Mouse (Mus musculus) CH12.LX (cell line): ENCODE measurements around the gene Il2rb. TPM values are rescaled to one million over a fixed set of nuclear protein-coding genes. Genes with fewer than 3 reads are reported as not detected.

Experiments
- DNase-seq: peaks from one replicate; pipeline ENCODE4 v3.0.0-alpha.2; 2013; ENCODE audit errors: extremely low read depth
- H3K27ac ChIP-seq: 2 replicates; pipeline ENCODE4 v1.5.1; 2012; ENCODE audit warnings: low read depth, mild to moderate bottlenecking, control low read depth, moderate library complexity; ENCODE audit not compliant: insufficient read depth
- H3K27me3 ChIP-seq: replicated peaks from 2 replicates; pipeline ENCODE3; 2012; ENCODE audit warnings: inconsistent platforms
- H3K36me3 ChIP-seq, 2 experiments: replicated peaks in 1 of 2; 2 replicates each; pipeline versions ENCODE3 to v1.6.1; 2012; ENCODE audit warnings: inconsistent platforms in 1 of 2, low read length in 1 of 2, mild to moderate bottlenecking in 1 of 2, mixed read lengths in 1 of 2, moderate library complexity in 1 of 2; ENCODE audit not compliant: control insufficient read depth in 1 of 2, insufficient read depth in 1 of 2
- H3K4me1 ChIP-seq, 2 experiments: 2 replicates each; pipeline ENCODE4 v1.6.1; 2012; ENCODE audit warnings: inconsistent platforms in 1 of 2, moderate library complexity in 1 of 2; ENCODE audit not compliant: insufficient read depth in 2 of 2, control insufficient read depth in 1 of 2
- H3K4me2 ChIP-seq: 2 replicates; pipeline ENCODE4 v1.6.1; 2012; ENCODE audit warnings: low read depth, mild to moderate bottlenecking, control low read depth; ENCODE audit not compliant: poor library complexity, insufficient read depth, severe bottlenecking
- H3K4me3 ChIP-seq, 3 experiments: fragments of 150-350 bp in 1 of 3; sonication (generic) in 1 of 3; replicated peaks in 1 of 3; 2 replicates each; pipeline versions ENCODE3 to v1.5.1; 2011 to 2012; ENCODE audit warnings: low read depth in 2 of 3, low read length in 2 of 3, mild to moderate bottlenecking in 2 of 3, moderate library complexity in 2 of 3, control low read depth in 1 of 3, improper control_type of control experiment in 1 of 3, inconsistent platforms in 1 of 3, mixed read lengths in 1 of 3; ENCODE audit not compliant: poor library complexity in 1 of 3
- H3K79me2 ChIP-seq: replicated peaks from 2 replicates; pipeline ENCODE4 v1.6.1; 2012; ENCODE audit warnings: mild to moderate bottlenecking, moderate library complexity; ENCODE audit not compliant: control insufficient read depth, poor library complexity, insufficient read depth, severe bottlenecking; ENCODE audit errors: extremely low read depth
- H3K9ac ChIP-seq: 2 replicates; pipeline ENCODE4 v1.6.1; 2012; ENCODE audit warnings: low read depth, mild to moderate bottlenecking, control low read depth, moderate library complexity; ENCODE audit not compliant: insufficient read depth
- H3K9me3 ChIP-seq: replicated peaks from 2 replicates; pipeline ENCODE3; 2012; ENCODE audit warnings: low read length, inconsistent platforms, mixed read lengths
- CTCF ChIP-seq, 2 experiments: IDR thresholded peaks in 1 of 2; conservative IDR thresholded peaks in 1 of 2; 2 replicates each; pipeline ENCODE4 v1.5.1; 2011 to 2012; ENCODE audit warnings: low read depth in 2 of 2, low read length in 2 of 2, improper control_type of control experiment in 1 of 2, inconsistent platforms in 1 of 2, mild to moderate bottlenecking in 1 of 2, moderate library complexity in 1 of 2
- ELF1 ChIP-seq: IDR thresholded peaks from 2 replicates; pipeline ENCODE4 v1.6.1; 2014; ENCODE audit warnings: low read depth, mild to moderate bottlenecking, inconsistent platforms, low read length, improper control_type of control experiment
- GABPA ChIP-seq: IDR thresholded peaks from 2 replicates; pipeline ENCODE4 v1.6.1; 2012; ENCODE audit warnings: low read depth, low read length, improper control_type of control experiment, inconsistent platforms; ENCODE audit not compliant: insufficient replicate concordance
- KAT2A ChIP-seq: IDR thresholded peaks from 2 replicates; pipeline ENCODE4 v1.6.1; 2012; ENCODE audit warnings: low read length, improper control_type of control experiment, inconsistent platforms; ENCODE audit not compliant: insufficient replicate concordance
- MAX ChIP-seq: IDR thresholded peaks from 2 replicates; pipeline ENCODE4 v1.6.1; 2011; ENCODE audit warnings: low read length, improper control_type of control experiment
- MXI1 ChIP-seq: IDR thresholded peaks from 2 replicates; pipeline ENCODE4 v1.6.1; 2011; ENCODE audit warnings: mild to moderate bottlenecking, low read depth, low read length, improper control_type of control experiment
- NELFE ChIP-seq: IDR thresholded peaks from 2 replicates; pipeline ENCODE4 v1.6.1; 2011; ENCODE audit warnings: low read depth, low read length, improper control_type of control experiment
- NRF1 ChIP-seq: IDR thresholded peaks from 2 replicates; pipeline ENCODE4 v1.6.1; 2014; ENCODE audit warnings: low read depth, mild to moderate bottlenecking, inconsistent platforms, low read length, improper control_type of control experiment, moderate library complexity
- POLR2A ChIP-seq: IDR thresholded peaks from 2 replicates; pipeline ENCODE4 v1.6.1; 2011; ENCODE audit warnings: low read depth, mild to moderate bottlenecking, improper control_type of control experiment, low read length
- POLR2AphosphoS2 ChIP-seq: IDR thresholded peaks from 2 replicates; pipeline ENCODE4 v1.6.1; 2011; ENCODE audit warnings: low read depth, low read length, improper control_type of control experiment
- RAD21 ChIP-seq: IDR thresholded peaks from 2 replicates; pipeline ENCODE4 v1.6.1; 2011; ENCODE audit warnings: low read depth, mild to moderate bottlenecking, low read length, improper control_type of control experiment, moderate library complexity
- SMC3 ChIP-seq: IDR thresholded peaks from 2 replicates; pipeline ENCODE4 v1.6.1; 2011; ENCODE audit warnings: low read depth, low read length, improper control_type of control experiment
- USF1 ChIP-seq: IDR thresholded peaks from 2 replicates; pipeline ENCODE4 v1.6.1; 2014; ENCODE audit warnings: low read depth, mild to moderate bottlenecking, inconsistent platforms, low read length, improper control_type of control experiment
- ZC3H11A ChIP-seq: IDR thresholded peaks from 2 replicates; pipeline ENCODE4 v1.6.1; 2012; ENCODE audit warnings: low read depth, mild to moderate bottlenecking, inconsistent platforms, low read length, improper control_type of control experiment
- dilution Hi-C: fragments of 300-500 bp; cut with MboI; formaldehyde crosslinking; loops from 2 replicates; pipeline ENCODE4 v1.14.3; 2020; ENCODE audit warnings: low sequenced_read_pairs; ENCODE audit not compliant: extremely low pct_unique_long_range_greater_than_20kb, extremely low pct_ligation_motif_present
- in situ Hi-C: fragments of 300-500 bp; cut with MboI; formaldehyde crosslinking; loops from 3 replicates; pipeline ENCODE4 v1.14.3; 2019; ENCODE audit warnings: low sequenced_read_pairs, low pct_ligation_motif_present, low pct_unique_long_range_greater_than_20kb, mixed read lengths
- polyA plus RNA-seq: library from polyadenylated mRNA; unstranded; fragments of >175 nt; gene quantifications from 2 replicates; pipeline ENCODE4 v1.2.1, GENCODE M21; 2012; ENCODE audit warnings: low read depth; ENCODE audit not compliant: insufficient read length
- total RNA-seq, 2 experiments: library from RNA; depleted of rRNA; stranded (reverse); fragments of 300-350 nt in 1 of 2; fragments of >200 nt in 1 of 2; gene quantifications; 2 replicates each; pipeline ENCODE4 v1.2.3; 2012 to 2014

Gene Il2rb
- total and polyA plus RNA-seq, 3 experiments = 31.2 to 60.0 (median 32.1) TPM

DNA sequence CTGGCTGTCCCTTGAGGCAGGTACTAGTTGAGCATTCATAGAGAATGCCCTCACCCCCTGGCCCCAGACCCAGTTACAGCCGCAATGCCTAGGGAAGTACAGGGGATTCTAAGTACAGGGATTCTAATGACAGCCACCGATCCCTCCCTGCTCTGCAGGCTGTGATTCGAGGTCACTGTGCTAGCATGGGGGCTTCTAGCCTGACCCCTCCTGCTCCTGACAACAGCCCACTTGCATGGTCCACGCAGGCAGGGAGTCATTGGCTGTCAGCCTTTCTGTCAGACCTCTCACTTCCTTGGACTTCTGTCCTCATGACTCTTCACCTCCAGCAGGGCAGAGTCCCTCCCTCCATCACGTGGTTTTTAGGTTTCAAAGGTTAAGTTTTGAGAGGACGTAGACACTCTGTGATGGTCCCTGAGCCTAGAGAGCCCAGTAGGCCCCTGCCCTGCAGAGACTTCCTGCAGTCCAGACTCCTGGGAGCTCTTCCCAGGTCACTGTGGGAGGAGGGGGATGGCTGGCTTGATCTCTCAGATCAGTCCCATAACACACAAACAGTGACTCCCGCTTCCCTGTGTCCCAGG is 63.4 kb downstream of the Il2rb start:
- Histone ChIP-seq H3K9me3 (peaks cover 8% of the 10 kb centered on the region), H3K9ac (no peak overlapping the region)
- TF ChIP-seq POLR2AphosphoS2 (no peak), POLR2A (no peak), RAD21 (no peak), CTCF (conservative IDR thresholded peaks at IDR 0.05 in 1 of 2, IDR thresholded peaks at IDR 0.05 in 1 of 2; ENCODE audit: low read depth in 2 of 2, low read length in 2 of 2) (no peak), ELF1 (no peak), MAX (no peak), GABPA (no peak), NRF1 (no peak), ZC3H11A (no peak), SMC3 (no peak), KAT2A (no peak), MXI1 (no peak)
- TF ChIP-seq, all 38 proteins: peak for 0
- no peak for DNase-seq
- H3K79me2 ChIP-seq = no peaks in the 10 kb centered on the region
- peaks cover 28% of the 10 kb centered on the region for H3K27me3 ChIP-seq
- H3K27ac ChIP-seq = no peak overlapping the region
- H3K36me3 ChIP-seq = no peaks in the 10 kb centered on the region
- H3K4me2 ChIP-seq = no peak overlapping the region
- dilution Hi-C loops = no loop called here
- H3K4me3 ChIP-seq = no peak overlapping the region
- peaks cover 13 to 39% of the 10 kb centered on the region in 2 experiments for H3K4me1 ChIP-seq
- in situ Hi-C loops = loop anchor here (25.0 kb wide), 1 partner anchor 306 kb away; no protein-coding TSS in a partner anchor

DNA sequence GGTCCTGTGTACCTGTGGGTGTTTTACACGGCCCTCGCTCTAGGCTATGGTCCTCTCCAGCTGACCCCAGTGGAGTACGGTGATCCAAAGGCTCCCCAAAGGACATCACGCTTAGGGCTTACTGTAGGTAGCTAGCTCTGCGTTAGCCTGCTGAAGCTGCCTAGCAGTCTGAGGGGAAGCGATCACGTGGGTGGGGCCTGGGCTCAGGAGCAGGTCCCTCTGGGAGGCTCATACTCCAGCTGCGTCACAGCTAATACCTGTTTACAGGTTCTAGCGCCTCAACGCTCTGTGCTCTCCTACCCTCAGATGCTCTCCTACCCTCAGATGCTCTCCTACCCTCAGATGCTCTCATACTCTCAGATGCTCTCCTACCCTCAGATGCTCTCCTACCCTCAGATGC is 64.2 kb downstream of the Il2rb start:
- Histone ChIP-seq H3K9ac (no peak overlapping the region), H3K27me3 (peaks cover 21% of the 10 kb centered on the region), H3K4me2 (no peak overlapping the region), H3K79me2 (no peaks in the 10 kb centered on the region), H3K9me3 (peaks cover 8% of the 10 kb centered on the region), H3K27ac (no peak overlapping the region), H3K4me1 (peaks cover 12 to 38% of the 10 kb centered on the region in 2 experiments), H3K4me3 (no peak overlapping the region), H3K36me3 (no peaks in the 10 kb centered on the region)
- in situ Hi-C loops = loop anchor here (25.0 kb wide), 1 partner anchor 306 kb away; no protein-coding TSS in a partner anchor
- dilution Hi-C loops = no loop called here
- TF ChIP-seq USF1 = peak; percentile 4; the same call in 1 of the 2 replicates
- no peak for TF ChIP-seq NELFE
- no peak for TF ChIP-seq RAD21
- DNase-seq = no peak
